Mouse (Mus musculus) telencephalon, adult 2 months (tissue): Measurements from ENCODE around the gene Plekhh2.
"Not testable (repeated sequence)": the region's sequence is repeated elsewhere in the genome, so short reads cannot be mapped to it uniquely, and the experiment has no call there.

ENCODE experiments used
- DNase-seq: peaks from one replicate; pipeline ENCODE4 v3.0.0-alpha.2; 2011; ENCODE audit warnings: low read depth, low spot score

Plekhh2 gene

GRCm38 (mm10) chr17:84512516-84513085 lies 906 bp downstream of the Plekhh2 start:
- DNase-seq: no peak

- no peak for DNase-seq
Observed at GRCm38 (mm10) chr17:84515901-84516300, 4.2 kb downstream of the Plekhh2 start.

DNA sequence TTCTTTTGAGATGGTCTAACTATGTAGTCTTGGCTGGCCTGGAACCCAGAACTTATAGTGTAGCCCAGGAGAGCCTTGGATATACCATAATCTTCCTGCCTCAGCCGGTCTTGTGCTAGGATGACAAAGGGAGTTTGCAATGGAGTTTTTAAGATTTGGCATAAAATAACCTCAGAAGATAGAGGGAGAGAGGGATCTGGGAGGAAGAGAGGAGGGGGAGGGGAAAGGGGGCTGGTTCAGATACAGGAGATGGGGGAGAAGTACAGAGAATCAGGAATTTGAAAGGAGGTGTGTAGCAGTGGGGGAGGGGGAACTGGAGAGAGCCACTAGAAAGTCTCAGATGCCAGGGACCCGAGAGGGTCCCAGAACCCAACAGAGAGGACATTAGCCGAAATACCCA lies 7.7 kb downstream of the Plekhh2 start:
- no peak for DNase-seq

GRCm38 (mm10) chr17:84520057-84520456 lies 8.4 kb downstream of the Plekhh2 start:
- DNase-seq: no peak

- DNase-seq: no peak
Observed at GRCm38 (mm10) chr17:84529356-84529755, 17.7 kb downstream of the Plekhh2 start.

- DNase-seq: no peak
Observed at GRCm38 (mm10) chr17:84530202-84530796, 18.6 kb downstream of the Plekhh2 start.

DNA sequence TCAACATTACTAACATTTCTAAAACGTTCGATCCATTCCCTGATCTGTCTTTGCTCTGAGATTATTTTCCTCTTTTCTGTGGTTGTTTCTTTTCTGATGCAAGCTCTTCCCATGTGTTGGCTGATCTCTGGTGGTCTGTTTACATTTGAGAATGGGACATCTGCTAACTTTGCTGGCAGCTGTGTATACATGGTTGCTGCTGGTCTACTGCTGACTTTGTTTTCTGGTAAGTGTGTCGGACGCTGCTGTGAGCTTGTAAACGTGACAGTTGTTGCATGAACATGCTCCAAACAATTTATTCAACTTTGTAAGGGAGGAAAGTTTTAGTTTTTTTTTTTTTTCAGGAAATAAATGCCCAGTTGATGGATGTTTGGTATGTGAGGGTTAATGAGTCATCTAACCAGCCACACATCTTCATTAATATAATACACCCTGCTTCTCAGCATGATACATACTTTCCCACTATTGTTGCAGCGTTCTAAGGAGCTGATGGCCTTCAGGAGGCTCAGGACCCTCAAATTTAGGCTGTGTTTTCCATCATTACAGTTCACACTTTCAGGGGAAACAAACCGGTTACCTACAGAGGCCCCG lies 21.3 kb downstream of the Plekhh2 start:
- no peak for DNase-seq

DNA sequence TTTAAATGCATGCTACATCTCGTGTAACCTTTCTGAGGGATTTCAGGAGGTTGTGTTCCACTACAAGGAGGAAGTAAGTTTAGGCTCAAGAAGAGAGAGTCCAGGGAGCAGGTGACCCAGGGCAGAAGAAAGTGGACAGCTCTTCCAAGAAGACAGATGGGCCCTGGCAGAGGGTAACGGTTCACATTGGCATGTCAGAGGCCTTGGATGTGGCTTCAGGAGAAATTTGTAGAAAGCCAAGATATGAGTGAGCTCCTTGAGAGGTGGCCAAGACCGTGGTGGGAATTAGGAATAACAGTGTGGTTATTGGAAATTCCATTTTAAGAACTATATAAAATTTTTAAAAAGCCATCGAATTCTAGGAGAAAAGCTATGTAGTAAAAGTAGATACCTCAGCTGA lies 22.1 kb downstream of the Plekhh2 start:
- no peak for DNase-seq

- DNase-seq: no peak
Observed at GRCm38 (mm10) chr17:84534632-84535031, 22.9 kb downstream of the Plekhh2 start.

GRCm38 (mm10) chr17:84535226-84535625 lies 23.5 kb downstream of the Plekhh2 start:
- no peak for DNase-seq

GRCm38 (mm10) chr17:84537301-84537700 lies 25.6 kb downstream of the Plekhh2 start:
- DNase-seq: no peak

DNA sequence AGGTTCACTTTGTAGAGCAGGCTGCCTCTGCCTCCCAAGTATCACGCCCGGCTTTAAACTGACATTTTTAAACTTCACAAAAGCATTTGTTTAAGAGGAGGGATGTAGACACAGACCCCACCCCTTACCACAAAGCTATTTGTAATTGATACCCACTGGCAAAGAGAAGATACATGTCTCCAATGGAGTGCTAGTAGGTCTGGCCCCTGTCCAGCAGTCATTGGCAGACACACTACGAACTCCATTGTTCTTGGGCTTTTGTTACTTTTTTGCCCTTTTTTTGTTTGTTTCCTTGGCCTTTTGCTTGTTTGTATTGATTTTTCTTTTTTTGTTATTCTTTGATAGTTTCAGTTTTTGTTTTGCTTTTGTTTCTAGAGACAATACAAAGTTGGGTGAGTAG lies 26.3 kb downstream of the Plekhh2 start:
- no peak for DNase-seq

DNA sequence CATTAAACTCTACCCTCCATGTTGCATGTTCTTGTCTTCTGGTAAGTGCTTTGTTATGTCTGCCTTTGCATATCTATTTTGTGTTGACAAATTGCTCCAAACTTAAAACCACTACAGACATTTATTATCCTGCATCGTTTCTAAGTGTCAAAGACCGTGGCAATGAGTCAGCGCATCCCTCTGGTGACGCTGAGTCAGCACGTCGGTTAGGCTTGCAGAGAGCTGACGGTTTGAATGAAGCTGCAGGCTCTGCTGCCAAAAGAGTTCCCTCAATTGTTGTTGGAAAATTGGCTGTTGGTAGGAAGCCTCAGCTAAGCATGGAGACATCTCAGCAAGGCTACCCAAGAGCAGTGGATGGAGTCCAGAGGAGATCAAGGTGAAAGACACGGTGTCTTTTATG lies 28.9 kb downstream of the Plekhh2 start:
- DNase-seq: no peak

GRCm38 (mm10) chr17:84550902-84551877 lies 39.5 kb downstream of the Plekhh2 start:
- DNase-seq: no peak

DNA sequence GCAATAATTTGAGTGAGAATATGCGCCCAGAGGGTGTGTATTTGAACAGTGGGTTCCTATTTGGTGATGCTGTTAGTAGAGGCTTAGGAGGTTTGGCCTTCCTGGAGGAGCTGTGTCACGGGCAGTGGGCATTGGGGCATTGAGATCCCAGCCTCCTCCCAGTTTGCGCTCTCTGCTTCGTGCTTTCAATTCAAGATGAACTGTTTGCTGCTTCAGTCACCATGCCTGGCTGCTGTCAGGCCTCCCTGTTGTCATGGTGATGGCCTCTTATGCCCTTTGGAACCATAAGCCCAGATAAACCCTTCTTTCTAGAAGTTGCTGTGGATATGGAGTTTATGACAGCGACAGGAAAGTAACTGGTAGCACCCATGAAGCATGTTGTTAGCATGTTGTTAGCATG lies 40.5 kb downstream of the Plekhh2 start:
- no peak for DNase-seq

- DNase-seq: not testable (repeated sequence)
Observed at GRCm38 (mm10) chr17:84564264-84564663, 52.6 kb downstream of the Plekhh2 start.

GRCm38 (mm10) chr17:84565762-84566161 lies 54.1 kb downstream of the Plekhh2 start:
- DNase-seq: no peak

- no peak for DNase-seq
Observed at GRCm38 (mm10) chr17:84566773-84567555, 55.3 kb downstream of the Plekhh2 start.

DNA sequence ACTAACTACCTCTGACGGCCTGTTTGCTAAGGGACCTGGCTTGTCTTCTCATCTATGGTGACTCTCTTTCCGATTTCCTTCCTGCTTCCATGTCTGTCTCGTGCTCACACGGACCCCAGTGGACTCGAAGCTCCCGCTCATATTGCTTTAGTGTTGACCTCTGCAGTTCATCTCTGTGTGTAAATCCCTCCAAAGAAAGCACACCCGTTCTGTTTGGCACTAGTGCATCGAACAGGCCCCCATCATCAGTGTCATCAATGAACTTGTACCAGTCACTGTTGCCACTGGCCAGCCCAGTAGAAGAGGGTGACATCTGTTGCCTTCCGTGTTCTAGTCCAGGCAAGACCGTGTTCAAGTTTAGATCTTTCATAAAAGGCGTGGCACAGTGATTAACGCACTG lies 57.1 kb downstream of the Plekhh2 start:
- DNase-seq: no peak

- no peak for DNase-seq
Observed at GRCm38 (mm10) chr17:84569770-84570169, 58.1 kb downstream of the Plekhh2 start.

- no peak for DNase-seq
Observed at GRCm38 (mm10) chr17:84571629-84572028, 59.9 kb downstream of the Plekhh2 start.
